Mouse (Mus musculus) v-Abl transformed pro-B cells (cell line): ENCODE data around the gene Slc34a1.

Source experiments
- in situ Hi-C, 2 experiments: fragments of 400-800 bp; cut with MboI; formaldehyde crosslinking; loops; one replicate each; pipeline ENCODE4 v1.15.1; 2025; ENCODE audit not compliant: unreplicated experiment in 2 of 2

The Slc34a1 gene

GRCm38 (mm10) chr13:55464027-55464884, 66.3 kb downstream of the Slc34a1 start, which contains the start of gene Prr7:
Gene Prr7, plus strand, starts transcription at chr13:55464267.
- in situ Hi-C loops, result no loop called here

- in situ Hi-C loops, result loop anchor here (5.0 kb wide), 2 partner anchors 38 to 43 kb away; partner anchors contain the start of gene F12 (in 1 of the 2)
Observed at GRCm38 (mm10) chr13:55465184-55465583, 67.2 kb downstream of the Slc34a1 start.
